Mouse (Mus musculus) testis, adult 2 months (tissue): Measurements from ENCODE around the gene Gm20388.

Experiments used
- CTCF ChIP-seq: fragments of 200-500 bp; IDR thresholded peaks from 2 replicates; pipeline ENCODE4 v1.5.1; 2012; ENCODE audit warnings: low read depth, mild to moderate bottlenecking, inconsistent platforms, low read length, moderate library complexity; ENCODE audit not compliant: control insufficient read depth, insufficient read depth, insufficient replicate concordance
- POLR2A ChIP-seq: fragments of 200-500 bp; IDR thresholded peaks from 2 replicates; pipeline ENCODE4 v1.6.1; 2012; ENCODE audit warnings: low read depth, mild to moderate bottlenecking, inconsistent platforms, low read length, moderate library complexity; ENCODE audit not compliant: control insufficient read depth

DNA sequence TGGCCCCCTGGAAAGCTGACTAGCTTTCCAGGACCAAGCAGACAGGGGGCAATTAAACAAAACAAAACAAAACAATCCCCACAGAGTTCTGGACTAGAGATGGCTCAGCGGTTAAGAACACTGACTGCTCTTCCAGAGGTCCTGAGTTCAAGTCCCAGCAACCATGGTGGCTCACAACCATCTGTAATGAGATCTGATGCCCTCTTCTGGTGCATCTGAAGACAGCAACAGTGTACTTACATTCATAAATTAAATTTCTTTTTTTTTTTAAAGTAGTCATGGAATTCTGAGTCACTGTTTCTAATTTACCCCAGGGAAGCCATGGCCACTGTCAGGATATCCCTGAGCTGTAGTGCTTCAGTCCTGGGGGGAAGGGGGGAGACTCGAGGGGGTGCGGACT, 703.9 kb downstream of the Gm20388 start:
- TF ChIP-seq CTCF (no peak), POLR2A (no peak)
